Mouse (Mus musculus): Measurements from ENCODE around the gene Igfbp4. TPM values are rescaled to one million over a fixed set of nuclear protein-coding genes. Genes with fewer than 3 reads are reported as not detected.

Igfbp4 gene
- polyA plus RNA-seq, 1 experiment from 2014 or later, result 302 TPM

- Histone ChIP-seq H3K36me3 (ENCODE audit: control insufficient read depth, insufficient read depth) (no peaks in the 10 kb centered on the region), H3K4me2 (ENCODE audit: low read depth, low read length) (no peak overlapping the region), H3K27me3 (ENCODE audit: control insufficient read depth, insufficient read depth, low read depth, low read length) (peaks cover 24% of the 10 kb centered on the region), H3K27ac (ENCODE audit: low read length) (no peak overlapping the region), H3K9me3 (replicated peaks; ENCODE audit: control insufficient read depth, low read length) (no peaks in the 10 kb centered on the region), H3K4me1 (ENCODE audit: control insufficient read depth, low read depth, low read length) (peaks cover 6% of the 10 kb centered on the region), H3K9ac (ENCODE audit: low read depth, low read length) (no peak overlapping the region), H3K4me3 (ENCODE audit: low read depth, low read length) (no peak overlapping the region)
- ATAC-seq (ENCODE audit: low read depth), result no peak
- WGBS (ENCODE audit: insufficient replicate concordance), result 20% methylated on average over 6 of the region's 6 CpGs
These were observed 4.8 kb upstream of the Igfbp4 start for GRCm38 (mm10) chr11:99036254-99036653.

GRCm38 (mm10) chr11:99039782-99040181 lies 1.3 kb upstream of the Igfbp4 start:
- ATAC-seq (ENCODE audit: low read depth), result no peak
- Histone ChIP-seq H3K9ac (ENCODE audit: low read depth, low read length) (no peak overlapping the region; the same call in 1 of the 2 replicates), H3K4me2 (ENCODE audit: low read depth, low read length) (peak overlapping the region; percentile 66), H3K36me3 (ENCODE audit: control insufficient read depth, insufficient read depth) (no peaks in the 10 kb centered on the region), H3K27me3 (ENCODE audit: control insufficient read depth, insufficient read depth, low read depth, low read length) (peaks cover 43% of the 10 kb centered on the region), H3K27ac (ENCODE audit: low read length) (no peak overlapping the region), H3K4me1 (ENCODE audit: control insufficient read depth, low read depth, low read length) (peaks cover 6% of the 10 kb centered on the region), H3K9me3 (replicated peaks; ENCODE audit: control insufficient read depth, low read length) (no peaks in the 10 kb centered on the region), H3K4me3 (ENCODE audit: low read depth, low read length) (peak overlapping the region; percentile 59)
- under 1% methylated on average over 15 of the region's 15 CpGs for WGBS (ENCODE audit: insufficient replicate concordance)

- Histone ChIP-seq H3K27ac (ENCODE audit: low read length) (peak overlapping the region; percentile 57), H3K4me1 (ENCODE audit: control insufficient read depth, low read depth, low read length) (peaks cover 6% of the 10 kb centered on the region), H3K9me3 (replicated peaks; ENCODE audit: control insufficient read depth, low read length) (no peaks in the 10 kb centered on the region), H3K27me3 (ENCODE audit: control insufficient read depth, insufficient read depth, low read depth, low read length) (peaks cover 43% of the 10 kb centered on the region), H3K4me3 (ENCODE audit: low read depth, low read length) (peak overlapping the region; percentile 59), H3K36me3 (ENCODE audit: control insufficient read depth, insufficient read depth) (no peaks in the 10 kb centered on the region), H3K9ac (ENCODE audit: low read depth, low read length) (peak overlapping the region; percentile 71), H3K4me2 (ENCODE audit: low read depth, low read length) (peak overlapping the region; percentile 66)
- WGBS (ENCODE audit: insufficient replicate concordance), result 3% methylated on average over 17 of the region's 17 CpGs
- no peak for ATAC-seq (ENCODE audit: low read depth)
These were observed 584 bp upstream of the Igfbp4 start for GRCm38 (mm10) chr11:99040346-99040974.

- Histone ChIP-seq H3K9me3 (replicated peaks; ENCODE audit: control insufficient read depth, low read length) (no peaks in the 10 kb centered on the region), H3K36me3 (ENCODE audit: control insufficient read depth, insufficient read depth) (no peaks in the 10 kb centered on the region), H3K4me3 (ENCODE audit: low read depth, low read length) (peak overlapping the region; percentile 59), H3K4me2 (ENCODE audit: low read depth, low read length) (peak overlapping the region; percentile 66), H3K4me1 (ENCODE audit: control insufficient read depth, low read depth, low read length) (peaks cover 6% of the 10 kb centered on the region), H3K27me3 (ENCODE audit: control insufficient read depth, insufficient read depth, low read depth, low read length) (peaks cover 43% of the 10 kb centered on the region), H3K9ac (ENCODE audit: low read depth, low read length) (peak overlapping the region; percentile 71), H3K27ac (ENCODE audit: low read length) (peak overlapping the region; percentile 68)
- no peak for ATAC-seq (ENCODE audit: low read depth)
- 4% methylated on average over 16 of the region's 16 CpGs for WGBS (ENCODE audit: insufficient replicate concordance)
These were observed 1.1 kb downstream of the Igfbp4 start for GRCm38 (mm10) chr11:99041841-99042780.

GRCm38 (mm10) chr11:99042834-99043431 lies 1.9 kb downstream of the Igfbp4 start:
- Histone ChIP-seq H3K4me2 (ENCODE audit: low read depth, low read length) (peak overlapping the region; percentile 66), H3K9ac (ENCODE audit: low read depth, low read length) (peak overlapping the region; percentile 19), H3K36me3 (ENCODE audit: control insufficient read depth, insufficient read depth) (no peaks in the 10 kb centered on the region), H3K4me1 (ENCODE audit: control insufficient read depth, low read depth, low read length) (peaks cover 6% of the 10 kb centered on the region), H3K9me3 (replicated peaks; ENCODE audit: control insufficient read depth, low read length) (no peaks in the 10 kb centered on the region), H3K4me3 (ENCODE audit: low read depth, low read length) (peak overlapping the region; percentile 59), H3K27ac (ENCODE audit: low read length) (peak overlapping the region; percentile 62), H3K27me3 (ENCODE audit: control insufficient read depth, insufficient read depth, low read depth, low read length) (peaks cover 43% of the 10 kb centered on the region)
- ATAC-seq (ENCODE audit: low read depth), result no peak
- 2% methylated on average over 12 of the region's 12 CpGs for WGBS (ENCODE audit: insufficient replicate concordance)

GRCm38 (mm10) chr11:99043632-99044031 lies 2.6 kb downstream of the Igfbp4 start:
- Histone ChIP-seq H3K4me1 (ENCODE audit: control insufficient read depth, low read depth, low read length) (peaks cover 6% of the 10 kb centered on the region), H3K27me3 (ENCODE audit: control insufficient read depth, insufficient read depth, low read depth, low read length) (peaks cover 43% of the 10 kb centered on the region), H3K9ac (ENCODE audit: low read depth, low read length) (no peak overlapping the region), H3K27ac (ENCODE audit: low read length) (peak overlapping the region; percentile 18), H3K4me2 (ENCODE audit: low read depth, low read length) (peak overlapping the region; percentile 46), H3K9me3 (replicated peaks; ENCODE audit: control insufficient read depth, low read length) (no peaks in the 10 kb centered on the region), H3K4me3 (ENCODE audit: low read depth, low read length) (peak overlapping the region; percentile 6; the same call in 1 of the 2 replicates), H3K36me3 (ENCODE audit: control insufficient read depth, insufficient read depth) (no peaks in the 10 kb centered on the region)
- no peak for ATAC-seq (ENCODE audit: low read depth)
- WGBS (ENCODE audit: insufficient replicate concordance), result 51% methylated on average over 6 of the region's 6 CpGs

- H3K27me3 ChIP-seq (ENCODE audit: control insufficient read depth, insufficient read depth, low read depth, low read length), result peaks cover 38% of the 10 kb centered on the region
- H3K9me3 ChIP-seq (replicated peaks; ENCODE audit: control insufficient read depth, low read length), result no peaks in the 10 kb centered on the region
- H3K27ac ChIP-seq (ENCODE audit: low read length), result peak overlapping the region; percentile 78
- peaks cover 5% of the 10 kb centered on the region; the same call in 1 of the 2 replicates for H3K36me3 ChIP-seq (ENCODE audit: control insufficient read depth, insufficient read depth)
- peak; percentile 53 for ATAC-seq (ENCODE audit: low read depth)
- WGBS (ENCODE audit: insufficient replicate concordance), result 58% methylated on average over 5 of the region's 5 CpGs
- H3K9ac ChIP-seq (ENCODE audit: low read depth, low read length), result no peak overlapping the region
- peaks cover 6% of the 10 kb centered on the region for H3K4me1 ChIP-seq (ENCODE audit: control insufficient read depth, low read depth, low read length)
- peak overlapping the region; percentile 46 for H3K4me2 ChIP-seq (ENCODE audit: low read depth, low read length)
- 0 out of 2 replicates have a peak overlapping the region, but pooled peaks have one; percentile 5 for H3K4me3 ChIP-seq (ENCODE audit: low read depth, low read length)
These were observed 3.3 kb downstream of the Igfbp4 start for GRCm38 (mm10) chr11:99044306-99044705.

- peak; percentile 81 for ATAC-seq (ENCODE audit: low read depth)
- Histone ChIP-seq H3K36me3 (ENCODE audit: control insufficient read depth, insufficient read depth) (peaks cover 6% of the 10 kb centered on the region; the same call in 1 of the 2 replicates), H3K4me3 (ENCODE audit: low read depth, low read length) (no peak overlapping the region), H3K4me1 (ENCODE audit: control insufficient read depth, low read depth, low read length) (peaks cover 3% of the 10 kb centered on the region), H3K4me2 (ENCODE audit: low read depth, low read length) (peak overlapping the region; percentile 5; the same call in 1 of the 2 replicates), H3K9ac (ENCODE audit: low read depth, low read length) (no peak overlapping the region), H3K27me3 (ENCODE audit: control insufficient read depth, insufficient read depth, low read depth, low read length) (peaks cover 28% of the 10 kb centered on the region), H3K27ac (ENCODE audit: low read length) (peak overlapping the region; percentile 78), H3K9me3 (replicated peaks; ENCODE audit: control insufficient read depth, low read length) (no peaks in the 10 kb centered on the region)
- WGBS (ENCODE audit: insufficient replicate concordance), result 55% methylated on average over 12 of the region's 12 CpGs
These were observed 4.3 kb downstream of the Igfbp4 start for GRCm38 (mm10) chr11:99045159-99045889.

All from liver, embryonic 16.5 days (tissue).